In genomic region chr6:90495282-90495912, GRCm38 (mm10) we compare ENCODE assay signal across 10 mouse cellular contexts. TPM values are rescaled to one million over a fixed set of nuclear protein-coding genes. Genes with fewer than 3 reads are reported as not detected.
A peak's percentile ranks its signal among the peaks of the same experiment; 100 is the strongest.
DNase-seq lines count a peak whose midpoint lies in the region; ATAC-seq and TF ChIP-seq lines count a peak whose summit lies in the region.
"Had no signal": no experiment of that assay in that cellular context is flagged by ENCODE, and none has a peak within 500 bp of the region (broad histone marks: within the 10 kb centered on the region; RNA-seq: fewer than 3 reads in every experiment).

No protein-coding gene starts in this region.

- TF ChIP-seq CTCF in lung, adult 2 months (IDR thresholded peaks at IDR 0.05; ENCODE audit: insufficient read depth, low read length): no peak

- 0 out of 2 replicates have a peak overlapping the region, but pooled peaks have one; percentile 12 for H3K27ac ChIP-seq in lung, embryonic 16.5 days (ENCODE audit: low read length)
- peak overlapping the region; percentile 60 for H3K27ac ChIP-seq in heart, embryonic 15.5 days
- peak overlapping the region; percentile 61; the same call in 1 of the 2 replicates for H3K27ac ChIP-seq in neural tube, embryonic 13.5 days (replicated peaks)
- H3K27ac ChIP-seq: stomach, embryonic 15.5 days had no signal

- ATAC-seq in lung, embryonic 16.5 days (ENCODE audit: low read depth): peak; percentile 32
- ATAC-seq in heart, embryonic 15.5 days (replicated peaks; ENCODE audit: insufficient number of reproducible peaks, insufficient read depth, low FRiP score, low read depth): no peak; the same call in 1 of the 2 replicates
- ATAC-seq in neural tube, embryonic 13.5 days (ENCODE audit: low read depth): peak; percentile 92
- ATAC-seq in cerebellum, adult (ENCODE audit: insufficient number of reproducible peaks, low FRiP score, low TSS enrichment): no peak

- no peaks in the 10 kb centered on the region for H3K36me3 ChIP-seq in lung, embryonic 16.5 days (ENCODE audit: control insufficient read depth, insufficient read depth, low read length)
- H3K36me3 ChIP-seq in heart, embryonic 15.5 days: no peaks in the 10 kb centered on the region
- no peaks in the 10 kb centered on the region for H3K36me3 ChIP-seq in neural tube, embryonic 13.5 days
- H3K36me3 ChIP-seq: stomach, embryonic 15.5 days had no signal

- TF ChIP-seq POLR2A in lung, adult 2 months (IDR thresholded peaks at IDR 0.05; ENCODE audit: borderline replicate concordance, extremely low read depth, low read depth, low read length): no peak

- H3K4me3 ChIP-seq in lung, embryonic 16.5 days (ENCODE audit: low read length): no peak overlapping the region
- no peak overlapping the region for H3K4me3 ChIP-seq in lung, adult 2 months (replicated peaks; ENCODE audit: extremely low read depth, low read depth, low read length)
- no peak overlapping the region for H3K4me3 ChIP-seq in heart, embryonic 15.5 days
- H3K4me3 ChIP-seq in neural tube, embryonic 13.5 days: no peak overlapping the region
- H3K4me3 ChIP-seq: stomach, embryonic 15.5 days had no signal

- no peak overlapping the region for H3K4me2 ChIP-seq in lung, embryonic 16.5 days (ENCODE audit: low read depth, low read length)
- no peak overlapping the region for H3K4me2 ChIP-seq in heart, embryonic 15.5 days
- no peak overlapping the region for H3K4me2 ChIP-seq in neural tube, embryonic 13.5 days
- H3K4me2 ChIP-seq: stomach, embryonic 15.5 days had no signal

- H3K9me3 ChIP-seq in lung, embryonic 16.5 days (ENCODE audit: control insufficient read depth, low read length): no peaks in the 10 kb centered on the region
- no peaks in the 10 kb centered on the region for H3K9me3 ChIP-seq in heart, embryonic 15.5 days (replicated peaks)
- H3K9me3 ChIP-seq in neural tube, embryonic 13.5 days: no peaks in the 10 kb centered on the region
- H3K9me3 ChIP-seq: stomach, embryonic 15.5 days had no signal

- DNase-seq in embryo, embryonic 10 days (ENCODE audit: low spot score): peak; percentile 30
- DNase-seq in embryo, embryonic 10.5 days (ENCODE audit: low spot score): no peak
- no peak for DNase-seq in lung, adult 2 months
- DNase-seq in cerebellum, adult 9-10 months: no peak
- DNase-seq: cerebellum, postnatal 14 days had no signal

- no peaks in the 10 kb centered on the region for H3K27me3 ChIP-seq in lung, embryonic 16.5 days (ENCODE audit: control insufficient read depth, insufficient read depth, low read depth, low read length)
- no peaks in the 10 kb centered on the region for H3K27me3 ChIP-seq in heart, embryonic 15.5 days
- no peaks in the 10 kb centered on the region for H3K27me3 ChIP-seq in neural tube, embryonic 13.5 days
- H3K27me3 ChIP-seq: stomach, embryonic 15.5 days had no signal

- H3K9ac ChIP-seq in lung, embryonic 16.5 days (ENCODE audit: low read length): no peak overlapping the region; the same call in 1 of the 2 replicates
- H3K9ac ChIP-seq in heart, embryonic 15.5 days: no peak overlapping the region
- H3K9ac ChIP-seq in neural tube, embryonic 13.5 days: no peak overlapping the region
- H3K9ac ChIP-seq: stomach, embryonic 15.5 days had no signal

- 42% methylated on average over 7 of the region's 7 CpGs for WGBS in lung, embryonic 16.5 days
- 71% methylated on average over 7 of the region's 7 CpGs for WGBS in lung, adult 2 months
- 30% methylated on average over 6 of the region's 7 CpGs for WGBS in heart, embryonic 15.5 days
- WGBS in neural tube, embryonic 13.5 days: 52% methylated on average over 7 of the region's 7 CpGs

- H3K4me1 ChIP-seq in lung, embryonic 16.5 days (replicated peaks; ENCODE audit: control insufficient read depth, insufficient read depth, low read length): peaks cover 3% of the 10 kb centered on the region
- H3K4me1 ChIP-seq in lung, adult 2 months (ENCODE audit: control insufficient read depth, insufficient read depth, low read length): no peaks in the 10 kb centered on the region
- H3K4me1 ChIP-seq in heart, embryonic 15.5 days (replicated peaks): peaks cover 21% of the 10 kb centered on the region
- H3K4me1 ChIP-seq in neural tube, embryonic 13.5 days (replicated peaks): peaks cover 24% of the 10 kb centered on the region

RNA-seq across cellular contexts. Expression of gene Aldh1l1, which starts 9.2 kb away (rescaled TPM):
- 2.4 and 4.7 TPM in 2 replicates for polyA plus RNA-seq in lung, embryonic 16.5 days (2015; fragmentation: Nextera tagmentation; extraction: Ambion mirVana)
- 14.7 and 17.9 TPM in 2 replicates for polyA plus RNA-seq in lung, adult 2 months (2012; rRNA removed)
- 1.8 and 3.6 TPM in 2 replicates for polyA plus RNA-seq in heart, embryonic 15.5 days (2015; fragmentation: Nextera tagmentation; extraction: Ambion mirVana)
- 38.3 and 38.6 TPM in 2 replicates for polyA plus RNA-seq in neural tube, embryonic 13.5 days (2015; fragmentation: Nextera tagmentation; extraction: Ambion mirVana)

RNA-seq across cellular contexts. Expression of gene Klf15, which starts 33.0 kb away (rescaled TPM):
- polyA plus RNA-seq in lung, embryonic 16.5 days (2015; fragmentation: Nextera tagmentation; extraction: Ambion mirVana): 17.4 and 21.3 TPM in 2 replicates
- polyA plus RNA-seq in lung, adult 2 months (2012; rRNA removed): 55.7 and 145 TPM in 2 replicates
- polyA plus RNA-seq in heart, embryonic 15.5 days (2015; fragmentation: Nextera tagmentation; extraction: Ambion mirVana): 22.5 and 22.8 TPM in 2 replicates
- polyA plus RNA-seq in neural tube, embryonic 13.5 days (2015; fragmentation: Nextera tagmentation; extraction: Ambion mirVana): 12.3 and 13.9 TPM in 2 replicates

Comparison
In these comparisons a context has a peak if more than half of its experiments do, and no peak if none do; other contexts are left out.
1. ATAC-seq: peak in lung, embryonic 16.5 days (single experiment) and neural tube, embryonic 13.5 days (single experiment); none in heart, embryonic 15.5 days (single experiment) and cerebellum, adult (single experiment).
2. Peak in every context shown above with its lines, with median percentiles within 50 percentile points of each other: H3K27ac ChIP-seq.